Mouse (Mus musculus) lung, embryonic 14.5 days (tissue): ENCODE results near the gene Chmp1a. TPM values are rescaled to one million over a fixed set of nuclear protein-coding genes. Genes with fewer than 3 reads are reported as not detected.

ENCODE experiments used
- ATAC-seq: fragments of 200-750 bp; cut with Nextera tagmentation; 2 replicates; pipeline ENCODE4 v1.8.0; 2017; ENCODE audit warnings: mild to moderate bottlenecking, moderate TSS enrichment, moderate library complexity; ENCODE audit not compliant: insufficient read depth
- DNase-seq: peaks from one replicate; pipeline ENCODE4 v3.0.0-alpha.2; 2015
- H3K27ac ChIP-seq: fragments of 300-500 bp; sonication (generic); 2 replicates; pipeline ENCODE4 v1.5.1; 2014; ENCODE audit warnings: low read depth, mild to moderate bottlenecking, moderate library complexity
- H3K27me3 ChIP-seq: fragments of 300-500 bp; sonication (generic); 2 replicates; pipeline ENCODE4 v1.6.1; 2014; ENCODE audit warnings: low read length, control low read depth; ENCODE audit not compliant: insufficient read depth
- H3K36me3 ChIP-seq: fragments of 300-500 bp; sonication (generic); 2 replicates; pipeline ENCODE4 v1.6.1; 2014; ENCODE audit warnings: control low read depth; ENCODE audit not compliant: insufficient read depth
- H3K4me1 ChIP-seq: fragments of 300-500 bp; sonication (generic); 2 replicates; pipeline ENCODE4 v1.6.1; 2014; ENCODE audit warnings: antibody characterized with exemption, control low read depth; ENCODE audit not compliant: insufficient read depth
- H3K4me2 ChIP-seq: fragments of 300-500 bp; sonication (generic); 2 replicates; pipeline ENCODE4 v1.6.1; 2014; ENCODE audit warnings: mild to moderate bottlenecking
- H3K4me3 ChIP-seq: fragments of 300-500 bp; sonication (generic); 2 replicates; pipeline ENCODE4 v1.5.1; 2014; ENCODE audit warnings: low read depth, low read length
- H3K9ac ChIP-seq: fragments of 300-500 bp; sonication (generic); 2 replicates; pipeline ENCODE4 v1.6.1; 2014
- H3K9me3 ChIP-seq: fragments of 300-500 bp; sonication (generic); 2 replicates; pipeline ENCODE4 v1.6.1; 2016; ENCODE audit warnings: low read depth, low read length, control low read depth
- CTCF ChIP-seq: IDR thresholded peaks from 2 replicates; pipeline ENCODE4 v1.5.1; 2016; ENCODE audit warnings: antibody characterized with exemption, low read depth
- WGBS: fragments of 180-500 bp; shearing (Covaris S2); extraction: QIAGEN DNeasy Blood & Tissue Kit; methylation state at CpG from one replicate; pipeline ENCODE4 v1.1.7; 2014; 5-methylcytosine and 5-hydroxymethylcytosine counted together
- polyA plus RNA-seq: library from polyadenylated mRNA; unstranded; fragments of >200 nt; fragmentation: Nextera tagmentation; extraction: Ambion mirVana; gene quantifications from 2 replicates; pipeline ENCODE4 v1.2.1, GENCODE M21; 2014

Chmp1a gene
- polyA plus RNA-seq, 1 experiment from 2014 or later = 108 TPM

- no peak for TF ChIP-seq CTCF
- Histone ChIP-seq H3K9ac (no peak overlapping the region), H3K4me1 (no peaks in the 10 kb centered on the region), H3K4me3 (no peak overlapping the region), H3K36me3 (no peaks in the 10 kb centered on the region), H3K4me2 (no peak overlapping the region), H3K27me3 (no peaks in the 10 kb centered on the region), H3K27ac (no peak overlapping the region), H3K9me3 (no peaks in the 10 kb centered on the region)
- ATAC-seq (no peak), DNase-seq (peak; percentile 9)
- 54% methylated on average over 7 of the region's 8 CpGs for WGBS
Observed at GRCm38 (mm10) chr8:123191908-123192307, 20.7 kb downstream of the Chmp1a start.

- DNase-seq = peak; percentile 89
- Histone ChIP-seq H3K27me3 (no peaks in the 10 kb centered on the region), H3K9ac (peak overlapping the region; percentile 46; the same call in 1 of the 2 replicates), H3K4me3 (no peak overlapping the region), H3K4me1 (peaks cover 6% of the 10 kb centered on the region; the same call in 1 of the 2 replicates), H3K27ac (no peak overlapping the region), H3K9me3 (no peaks in the 10 kb centered on the region), H3K4me2 (peak overlapping the region; percentile 44), H3K36me3 (no peaks in the 10 kb centered on the region)
- TF ChIP-seq CTCF = peak; percentile 70
- 1% methylated on average over 9 of the region's 9 CpGs for WGBS
- peak; percentile 65 for ATAC-seq
Observed at GRCm38 (mm10) chr8:123190678-123191077, 21.9 kb downstream of the Chmp1a start.

- DNase-seq (peak; percentile 9), ATAC-seq (no peak)
- H3K4me3 ChIP-seq = no peak overlapping the region
- no peaks in the 10 kb centered on the region for H3K27me3 ChIP-seq
- no peaks in the 10 kb centered on the region for H3K36me3 ChIP-seq
- no peak overlapping the region for H3K9ac ChIP-seq
- H3K4me2 ChIP-seq = no peak overlapping the region
- no peaks in the 10 kb centered on the region for H3K9me3 ChIP-seq
- no peak overlapping the region for H3K27ac ChIP-seq
- peaks cover 9% of the 10 kb centered on the region; the same call in 1 of the 2 replicates for H3K4me1 ChIP-seq
- WGBS = 67% methylated on average over 7 of the region's 7 CpGs
- TF ChIP-seq CTCF = no peak
Observed at GRCm38 (mm10) chr8:123188841-123189240, 23.7 kb downstream of the Chmp1a start.

DNA sequence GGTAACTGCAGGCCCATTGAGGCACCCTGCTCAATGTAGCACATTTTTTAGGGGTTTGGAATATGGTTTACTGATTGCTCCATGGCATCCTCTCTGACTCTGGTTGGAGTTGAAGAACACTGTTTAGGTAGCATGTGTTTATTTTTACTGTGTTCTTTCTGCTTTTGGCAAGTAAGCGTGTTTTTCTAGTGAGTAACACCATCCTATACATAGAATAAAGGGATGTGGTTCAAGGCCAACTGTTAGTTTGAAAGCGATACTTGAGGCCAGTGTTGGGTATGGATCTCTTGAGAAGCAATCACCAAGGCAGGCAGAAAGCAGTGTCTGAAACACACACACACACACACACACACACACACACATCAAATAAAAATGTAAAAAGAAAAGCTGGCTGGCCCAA is 24.6 kb downstream of the Chmp1a start:
- no peak for TF ChIP-seq CTCF

GRCm38 (mm10) chr8:123185566-123186409 is 26.8 kb downstream of the Chmp1a start, which contains the start of gene Dpep1:
Gene Dpep1 (plus strand): TSS chr8:123186242.
- peak within 1 kb of the TSS; percentile 71 for H3K27ac ChIP-seq
- H3K9ac ChIP-seq = no peak within 1 kb of the TSS; the same call in 1 of the 2 replicates
- H3K4me2 ChIP-seq = no peak within 1 kb of the TSS
- ATAC-seq = peak; percentile 16
- H3K36me3 ChIP-seq = no peaks in the 10 kb centered on the region
- peaks cover 9% of the 10 kb centered on the region; the same call in 1 of the 2 replicates for H3K4me1 ChIP-seq
- H3K9me3 ChIP-seq = no peaks in the 10 kb centered on the region
- DNase-seq = peak; percentile 46
- 9% methylated on average over 19 of the region's 19 CpGs for WGBS
- no peak within 1 kb of the TSS for H3K4me3 ChIP-seq
- no peaks in the 10 kb centered on the region for H3K27me3 ChIP-seq
- TF ChIP-seq CTCF = no peak

More for the DNA sequence above, 24.6 kb downstream of the Chmp1a start:
- DNase-seq (no peak), ATAC-seq (no peak)
- Histone ChIP-seq H3K4me3 (no peak overlapping the region), H3K27me3 (no peaks in the 10 kb centered on the region), H3K27ac (no peak overlapping the region), H3K9me3 (no peaks in the 10 kb centered on the region), H3K9ac (no peak overlapping the region), H3K4me1 (peaks cover 9% of the 10 kb centered on the region; the same call in 1 of the 2 replicates), H3K36me3 (no peaks in the 10 kb centered on the region), H3K4me2 (no peak overlapping the region)
- 72% methylated on average over 2 of the region's 2 CpGs for WGBS

DNA sequence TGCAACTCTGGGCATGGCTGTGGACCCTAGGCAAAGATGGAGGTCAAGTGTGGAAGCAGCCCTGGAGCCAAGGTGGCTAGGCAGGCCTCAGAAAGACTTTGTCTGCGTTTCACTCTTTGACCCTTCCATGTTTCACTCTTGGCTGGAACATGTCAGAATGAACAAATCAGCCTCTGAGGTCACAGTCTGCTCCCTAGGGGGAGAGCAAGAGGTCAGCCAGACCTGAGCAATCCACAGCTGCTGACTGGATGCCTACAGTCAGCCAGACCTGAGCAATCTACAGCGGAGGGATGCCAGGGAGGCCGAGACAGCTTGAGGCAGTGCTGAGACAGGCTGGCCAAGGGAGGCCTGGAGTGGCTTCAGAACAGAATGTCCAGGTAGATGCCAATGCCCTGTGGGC is 31.2 kb downstream of the Chmp1a start:
- Histone ChIP-seq H3K4me3 (no peak overlapping the region), H3K36me3 (no peaks in the 10 kb centered on the region), H3K9me3 (peaks cover 7% of the 10 kb centered on the region; the same call in 1 of the 2 replicates), H3K9ac (no peak overlapping the region), H3K4me1 (peaks cover 9% of the 10 kb centered on the region; the same call in 1 of the 2 replicates), H3K4me2 (no peak overlapping the region), H3K27ac (no peak overlapping the region), H3K27me3 (no peaks in the 10 kb centered on the region)
- TF ChIP-seq CTCF = no peak
- 50% methylated on average over 3 of the region's 3 CpGs for WGBS
- DNase-seq (no peak), ATAC-seq (no peak)

DNA sequence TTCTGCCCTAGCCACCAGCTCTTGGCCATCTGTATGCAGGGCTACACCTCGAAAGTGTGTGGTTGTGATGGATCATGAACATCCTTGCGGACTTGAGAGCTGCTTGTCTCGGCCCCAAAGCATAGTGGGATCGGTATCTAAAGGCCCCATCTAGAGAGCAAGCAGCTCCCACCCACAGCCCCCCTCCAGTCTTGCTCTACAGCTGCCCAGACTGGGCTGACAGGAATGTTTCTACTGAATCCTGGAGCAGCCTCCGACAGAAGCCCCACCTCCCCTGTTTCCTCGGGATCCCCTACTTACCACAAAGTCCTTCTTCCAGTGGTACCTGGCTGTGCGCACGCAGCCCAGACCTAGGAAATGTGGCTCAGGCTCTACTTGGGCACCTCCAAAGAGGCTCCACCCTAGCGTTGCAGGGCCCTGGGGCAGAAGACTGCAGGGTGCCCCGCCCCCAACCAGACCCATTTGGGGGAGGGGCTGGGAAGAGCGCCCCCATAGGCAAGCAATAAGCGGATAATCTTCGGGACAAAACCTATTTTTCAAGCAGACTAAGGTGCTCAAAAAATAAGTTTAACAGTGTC is 54.6 kb downstream of the Chmp1a start, which contains the start of gene Sult5a1:
Gene Sult5a1 (minus strand): TSS at position 428 of the 578 bp plus-strand sequence.
- Histone ChIP-seq H3K4me3 (peak within 1 kb of the TSS; percentile 17), H3K27ac (peak within 1 kb of the TSS; percentile 50)
- 26% methylated on average over 13 of the region's 13 CpGs for WGBS

More for the DNA sequence above, 54.6 kb downstream of the Chmp1a start, which contains the start of gene Sult5a1:
- TF ChIP-seq CTCF = peak; percentile 38
- Histone ChIP-seq H3K4me2 (peak within 1 kb of the TSS; percentile 38), H3K36me3 (no peaks in the 10 kb centered on the region), H3K27me3 (no peaks in the 10 kb centered on the region), H3K9ac (peak within 1 kb of the TSS; percentile 19), H3K9me3 (no peaks in the 10 kb centered on the region), H3K4me1 (peaks cover 8% of the 10 kb centered on the region; the same call in 1 of the 2 replicates)
- peak; percentile 72 for ATAC-seq
- DNase-seq = peak; percentile 64
